Mouse (Mus musculus): ENCODE measurements at regions not wholly inside any gene's neighbourhood (a gene's known extent, or its start where the extent isn't known, plus 50 kb on each side); places are given as distances from the start of the nearest gene placed in this dataset.

DNA sequence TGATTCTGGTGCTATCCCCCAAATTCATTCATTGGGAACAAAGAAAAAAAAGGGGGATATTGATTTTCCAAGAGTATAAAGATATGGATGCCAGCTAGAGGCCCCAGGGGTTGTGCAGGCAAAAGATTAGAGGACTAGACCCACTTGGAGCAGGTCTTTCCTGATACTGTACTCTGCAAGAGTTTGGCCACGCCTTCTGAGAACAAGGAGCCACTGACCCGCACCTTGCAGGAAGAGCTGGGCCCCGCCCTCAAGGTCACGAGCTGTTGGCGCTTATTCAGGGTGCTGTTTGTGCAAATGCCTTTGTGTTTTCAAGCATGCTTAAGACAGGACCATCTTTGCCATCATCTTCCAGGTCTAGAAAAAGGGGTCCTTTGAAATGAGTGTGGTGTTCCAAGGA, 54.5 kb upstream of the Slc7a1 start:
- peak in 1 of 2 experiments; percentile 5 for DNase-seq

DNA sequence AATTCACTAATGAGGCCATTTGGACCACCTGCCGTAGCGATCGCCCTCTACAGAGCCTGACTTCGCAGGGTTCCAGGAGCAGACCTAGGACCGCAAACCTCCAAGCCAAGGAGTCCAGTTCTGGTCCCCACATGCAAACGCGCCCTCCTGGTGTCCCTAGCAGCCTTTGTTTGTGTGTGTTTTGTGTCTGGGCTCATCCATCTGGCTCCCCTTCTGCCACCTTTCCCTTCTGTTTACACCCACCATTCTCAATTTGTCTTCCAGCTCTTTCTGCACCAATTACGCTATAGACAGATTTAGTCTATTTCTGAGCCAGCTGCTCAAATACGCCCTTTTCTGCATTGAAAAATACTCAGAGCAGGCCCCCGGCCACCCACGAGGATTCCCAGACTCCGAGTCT, 54.1 kb upstream of the Slc7a1 start:
- peak; percentile 66 for DNase-seq

DNA sequence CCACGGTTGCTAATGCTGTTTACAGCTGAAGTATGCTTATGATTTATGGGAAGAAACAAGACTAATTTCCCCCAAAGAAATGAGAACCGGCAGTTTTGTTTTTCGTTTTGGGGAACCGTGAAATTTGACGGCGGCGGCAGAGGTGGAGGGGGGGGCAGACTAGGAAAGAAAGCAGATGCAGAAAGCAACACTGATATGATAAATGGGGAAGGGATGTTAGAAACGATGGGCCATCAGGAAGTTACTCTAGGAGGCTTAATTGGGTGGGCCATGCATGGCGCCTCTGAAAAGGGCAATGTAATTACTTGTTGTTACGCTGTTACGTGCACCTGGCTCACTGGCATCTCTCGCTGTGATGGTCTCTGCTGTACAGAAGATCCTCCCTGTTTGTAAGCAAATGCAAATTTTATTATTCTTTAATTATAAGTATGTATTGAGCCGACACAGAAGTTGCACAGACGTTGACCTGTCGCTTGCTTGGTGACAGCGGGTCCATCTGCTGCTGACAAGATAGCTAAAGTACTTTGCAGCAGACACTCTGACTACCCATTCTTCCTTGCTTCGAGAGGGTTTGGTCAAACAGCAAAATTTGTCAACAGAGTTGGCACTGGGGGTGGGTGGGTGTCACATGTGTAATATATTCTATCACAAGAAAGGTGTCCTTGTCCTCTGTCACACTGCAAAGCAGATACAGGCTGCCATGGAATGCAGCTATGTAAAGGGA, 53.4 kb upstream of the Slc7a1 start:
- DNase-seq = peak; percentile 12 to 21

DNA sequence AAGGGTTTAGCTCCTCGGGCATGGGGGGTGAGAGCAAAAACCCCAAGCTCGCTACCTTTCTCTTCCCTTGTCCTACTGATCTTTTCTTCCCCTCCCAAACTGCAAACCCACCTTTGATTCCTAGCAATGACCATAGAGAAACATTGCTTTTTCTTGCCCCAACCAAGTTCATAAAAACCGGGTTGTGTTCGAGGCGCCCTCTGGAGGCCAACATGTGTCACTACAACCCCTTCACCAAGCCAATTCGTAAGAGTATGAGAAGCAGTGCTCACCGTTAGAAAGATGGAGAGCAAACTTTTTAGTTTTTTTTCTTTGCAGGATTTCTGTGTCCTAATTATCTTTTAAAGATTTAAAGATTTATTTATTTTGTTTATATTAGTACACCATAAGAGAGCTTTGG, 52.1 kb upstream of the Slc7a1 start:
- DNase-seq = peak; percentile 59 to 66

DNA sequence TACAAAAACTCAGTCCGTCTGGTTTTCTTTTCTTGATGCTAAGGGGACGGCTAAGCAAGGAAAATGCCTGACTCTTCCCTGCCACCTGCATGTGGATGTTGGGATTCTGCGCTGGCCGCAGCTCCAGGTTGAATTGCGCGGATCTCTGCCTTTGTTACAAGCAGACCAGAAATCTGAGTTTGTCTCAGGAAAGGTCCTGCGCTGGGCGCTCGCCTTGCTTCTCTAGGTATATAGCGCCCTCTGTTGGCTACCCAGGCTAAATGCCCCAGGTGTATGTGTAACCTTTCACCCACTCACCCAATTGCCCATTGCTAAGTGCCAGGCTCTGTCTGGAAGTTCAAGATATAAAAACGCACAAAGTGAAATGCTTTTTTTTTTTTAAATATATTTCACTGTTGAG, 51.2 kb upstream of the Slc7a1 start:
- peak; percentile 54 to 56 for DNase-seq
